Mouse (Mus musculus) lung, adult 2 months (tissue): ENCODE results near the gene Cilp2. TPM values are rescaled to one million over a fixed set of nuclear protein-coding genes. Genes with fewer than 3 reads are reported as not detected.

Experiments used
- DNase-seq: peaks from one replicate; pipeline ENCODE4 v3.0.0; 2022
- H3K4me1 ChIP-seq: fragments of 200-500 bp; 2 replicates; pipeline ENCODE4 v1.6.1; 2011; ENCODE audit warnings: low read length; ENCODE audit not compliant: control insufficient read depth, insufficient read depth
- H3K4me3 ChIP-seq: fragments of 200-500 bp; replicated peaks from 2 replicates; pipeline ENCODE3; 2011; ENCODE audit warnings: low read depth, mild to moderate bottlenecking, control low read depth, low read length; ENCODE audit errors: extremely low read depth
- CTCF ChIP-seq: fragments of 200-500 bp; IDR thresholded peaks from 2 replicates; pipeline ENCODE4 v1.5.1; 2011; ENCODE audit warnings: mild to moderate bottlenecking, low read length, control low read depth; ENCODE audit not compliant: insufficient read depth
- POLR2A ChIP-seq: fragments of 200-500 bp; IDR thresholded peaks from 2 replicates; pipeline ENCODE4 v1.6.1; 2011; ENCODE audit warnings: low read depth, mild to moderate bottlenecking, control low read depth, low read length, borderline replicate concordance; ENCODE audit errors: extremely low read depth
- WGBS: fragments of 180-500 bp; shearing (Covaris S2); methylation state at CpG from one replicate; pipeline ENCODE4 v1.1.7; 2018; 5-methylcytosine and 5-hydroxymethylcytosine counted together
- polyA plus RNA-seq: library from polyadenylated mRNA; depleted of rRNA; stranded (reverse); fragments of >200 nt; gene quantifications from 2 replicates; pipeline ENCODE4 v1.2.3, GENCODE M21; 2012; rRNA removed

The Cilp2 gene
- polyA plus RNA-seq, result 3.1 TPM in 2 replicates

DNA sequence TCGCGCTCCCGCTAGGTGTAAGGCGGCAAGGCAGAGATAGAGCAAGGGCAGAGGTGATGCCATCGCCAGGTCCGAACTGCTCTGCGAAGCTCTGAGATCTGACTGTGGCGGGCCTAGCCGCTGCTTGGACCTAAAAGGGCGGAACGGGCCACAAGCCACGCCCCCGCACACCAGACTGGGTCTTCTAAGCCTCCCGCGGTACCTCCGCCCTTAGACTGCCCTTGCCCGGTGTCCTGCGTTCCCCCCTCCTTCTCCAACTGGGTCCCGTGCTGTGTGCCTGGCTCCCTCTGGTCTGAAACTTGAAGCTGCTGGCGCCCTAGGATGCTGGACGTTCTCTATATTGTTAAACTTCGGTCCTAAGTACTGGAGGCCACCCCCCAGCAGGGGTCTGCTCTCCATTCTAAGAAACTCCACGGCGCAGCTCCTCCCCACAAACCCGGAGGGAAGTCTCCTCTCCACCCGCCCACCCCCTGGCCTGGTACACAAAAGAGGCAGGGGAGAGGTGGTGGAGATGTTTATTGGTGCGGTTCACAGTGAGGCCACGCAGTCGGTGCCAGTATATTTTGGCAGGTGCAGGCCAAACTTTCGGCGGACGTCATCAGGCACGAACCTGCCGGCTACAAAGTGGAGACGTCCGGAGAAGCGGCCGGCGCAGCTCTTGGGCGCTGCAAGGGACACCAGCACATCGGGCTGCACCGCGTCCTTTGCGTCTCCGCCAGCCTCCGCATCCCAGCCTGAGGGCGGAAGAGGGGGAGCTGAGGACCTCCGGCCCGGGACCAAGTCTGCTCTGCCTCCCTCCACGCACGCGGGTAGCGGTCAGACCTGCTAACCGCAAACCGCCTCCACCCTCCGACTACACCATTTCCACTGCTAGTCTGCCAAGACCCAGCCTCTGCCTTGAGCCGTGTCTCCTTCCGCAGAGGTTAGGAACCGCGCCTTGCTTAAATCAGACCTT lies at the start of gene Cilp2:
Gene Cilp2, minus strand, starts transcription at position 399 of the 955 bp plus-strand sequence.
- peak within 1 kb of the TSS; percentile 34 for H3K4me3 ChIP-seq
- TF ChIP-seq POLR2A, result no peak
- TF ChIP-seq CTCF, result no peak
- peak; percentile 19 for DNase-seq
- under 1% methylated on average over 56 of the region's 60 CpGs for WGBS
- H3K4me1 ChIP-seq, result peaks cover 17% of the 10 kb centered on the region

DNA sequence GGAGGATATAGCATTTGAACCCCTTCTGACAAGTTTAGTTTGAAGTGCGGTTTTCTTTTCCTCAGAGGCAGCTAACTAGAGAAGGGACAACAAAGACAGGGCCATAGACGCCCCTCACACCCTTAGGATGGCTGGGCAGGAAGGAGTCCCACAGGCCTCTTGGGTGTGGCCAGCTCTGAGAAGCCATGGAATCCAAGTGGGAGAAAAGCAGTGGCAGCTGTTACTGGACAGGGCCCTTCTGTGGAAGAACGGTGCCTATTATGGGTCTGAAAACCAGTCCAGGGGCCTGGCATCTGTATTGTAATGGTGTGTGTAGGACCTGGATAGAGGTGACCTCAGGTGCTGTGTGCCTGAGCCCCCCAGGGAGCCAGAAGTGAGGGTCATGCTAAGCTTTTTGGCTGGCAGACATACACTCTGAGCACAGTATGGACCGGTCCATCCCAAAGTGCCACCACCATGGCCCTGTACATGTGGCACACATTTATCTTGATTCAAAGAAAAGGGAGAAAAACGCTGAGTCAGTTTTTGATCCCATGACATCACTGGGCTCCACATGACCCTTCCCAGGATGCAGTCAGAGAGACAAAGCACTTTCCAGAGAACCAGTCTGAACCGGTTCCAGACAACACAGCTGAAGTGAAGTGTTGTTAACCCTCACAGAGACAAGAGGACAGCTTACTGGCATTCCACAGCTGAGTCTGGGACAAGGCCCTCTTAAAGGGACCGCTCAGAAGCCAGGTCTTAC lies 48.7 kb upstream of the Cilp2 start:
- H3K4me1 ChIP-seq, result peaks cover 45% of the 10 kb centered on the region
- no peak for TF ChIP-seq CTCF
- TF ChIP-seq POLR2A, result no peak
- WGBS, result 37% methylated on average over 7 of the region's 7 CpGs
- H3K4me3 ChIP-seq, result no peak overlapping the region
- DNase-seq, result peak; percentile 52

DNA sequence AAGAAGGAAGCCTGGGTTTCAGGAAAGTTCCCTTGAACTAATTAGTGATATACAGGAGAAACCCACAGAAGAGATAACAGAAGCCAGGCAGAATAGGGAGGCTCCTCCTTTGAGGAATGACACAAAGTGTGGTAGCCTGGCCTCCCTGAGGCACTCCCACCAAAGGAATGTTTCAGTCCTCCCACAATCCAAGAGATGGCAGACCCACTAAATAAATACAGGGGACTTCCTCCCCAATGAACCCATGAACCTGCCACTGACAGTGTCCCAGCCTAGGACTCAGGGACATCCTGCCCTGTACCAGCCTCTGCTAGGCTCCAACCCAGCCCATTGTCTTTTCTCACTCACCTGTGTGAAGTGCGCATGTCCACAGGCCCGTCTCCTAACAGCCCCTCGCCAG lies 47.9 kb upstream of the Cilp2 start:
- no peak for TF ChIP-seq POLR2A
- no peak for TF ChIP-seq CTCF
- DNase-seq, result no peak
- Histone ChIP-seq H3K4me3 (no peak overlapping the region), H3K4me1 (peaks cover 41% of the 10 kb centered on the region)
- 80% methylated on average over 3 of the region's 3 CpGs for WGBS

DNA sequence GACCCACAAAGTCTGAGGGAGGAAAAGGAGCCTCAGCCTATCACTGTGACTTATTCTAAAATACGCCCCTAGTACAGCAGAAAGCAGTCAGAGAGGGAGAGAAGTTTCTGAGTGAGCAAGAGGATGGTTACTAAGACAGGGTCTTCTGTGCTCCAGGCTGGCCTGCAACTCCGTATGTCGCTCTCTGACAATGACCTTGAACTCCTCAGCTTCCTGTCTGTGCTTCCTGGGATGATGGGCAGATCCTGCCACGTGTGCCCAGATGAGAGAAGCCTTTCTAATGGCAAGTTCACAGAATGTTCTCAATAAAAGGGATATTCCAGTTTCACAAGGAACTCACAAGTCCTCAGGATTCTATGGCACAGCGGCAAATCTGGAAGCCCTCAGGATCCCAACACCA lies 47.1 kb upstream of the Cilp2 start:
- Histone ChIP-seq H3K4me1 (peaks cover 32% of the 10 kb centered on the region), H3K4me3 (no peak overlapping the region)
- WGBS, result 63% methylated on average over 5 of the region's 5 CpGs
- TF ChIP-seq POLR2A, result no peak
- DNase-seq, result no peak

DNA sequence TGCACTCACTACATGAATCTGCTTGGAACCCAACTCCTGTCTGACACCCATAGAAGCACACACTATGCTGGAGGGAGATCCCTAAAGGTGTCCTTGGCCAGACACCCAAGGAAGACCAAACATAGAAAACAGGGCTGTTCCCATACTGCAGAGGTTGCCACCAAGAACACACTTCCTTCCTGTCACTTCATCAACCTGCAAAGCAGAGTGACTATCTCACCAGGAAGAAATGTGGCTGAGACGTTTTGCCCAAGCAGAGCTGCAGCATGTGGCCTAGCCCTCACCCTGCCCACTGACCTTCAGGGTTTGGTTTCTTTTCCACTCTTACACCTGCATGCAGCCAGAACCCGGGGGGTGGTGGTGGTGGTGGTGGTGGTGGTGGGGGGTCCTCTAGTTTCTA lies 46.3 kb upstream of the Cilp2 start:
- 50% methylated on average over 2 of the region's 2 CpGs for WGBS
- peaks cover 28% of the 10 kb centered on the region for H3K4me1 ChIP-seq
- H3K4me3 ChIP-seq, result no peak overlapping the region
- TF ChIP-seq POLR2A (no peak), CTCF (no peak)
- DNase-seq, result no peak

DNA sequence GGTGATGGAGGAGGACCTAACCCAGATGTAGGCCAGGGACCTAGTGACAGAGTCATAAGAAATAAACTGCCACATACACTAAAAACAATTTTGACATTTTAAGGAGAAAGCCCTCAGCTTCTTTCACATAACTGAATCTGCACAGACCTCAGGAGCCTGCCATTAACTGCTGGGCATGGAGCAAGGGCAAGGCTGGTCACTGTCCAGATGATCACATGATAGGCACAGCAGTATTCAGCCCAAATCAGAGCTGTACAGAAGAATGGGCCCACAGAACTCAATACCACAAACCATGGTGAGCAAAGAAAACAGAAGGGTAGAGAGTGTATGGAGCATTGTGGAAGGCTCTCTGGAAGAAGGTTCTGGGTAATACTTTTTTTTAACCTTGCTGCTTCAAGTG lies 39.4 kb upstream of the Cilp2 start:
- Histone ChIP-seq H3K4me1 (no peaks in the 10 kb centered on the region; the same call in 1 of the 2 replicates), H3K4me3 (no peak overlapping the region)
- TF ChIP-seq CTCF (no peak), POLR2A (no peak)
- DNase-seq, result no peak

DNA sequence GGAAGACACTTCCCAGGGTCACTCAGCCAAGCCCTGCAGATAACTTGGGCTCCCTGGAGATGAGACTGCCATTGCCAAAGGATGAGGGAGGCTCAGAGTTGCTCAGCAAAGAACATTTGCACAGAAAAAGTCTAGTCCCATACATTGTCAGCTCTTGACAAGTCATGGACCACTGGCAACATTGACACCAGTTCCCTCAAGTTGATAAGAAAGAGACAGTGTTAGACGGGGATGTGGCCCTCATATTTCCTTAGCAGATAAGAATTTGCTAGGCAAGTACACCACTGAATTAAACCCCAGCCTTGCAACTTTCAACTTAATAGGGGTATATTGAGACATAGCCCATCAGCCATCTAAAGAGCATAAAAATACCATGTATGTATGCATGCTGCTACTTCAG lies 36.5 kb upstream of the Cilp2 start:
- Histone ChIP-seq H3K4me3 (no peak overlapping the region), H3K4me1 (peaks cover 16% of the 10 kb centered on the region)
- no peak for DNase-seq
- no peak for TF ChIP-seq POLR2A
- 75% methylated on average over 1 of the region's 1 CpGs for WGBS

DNA sequence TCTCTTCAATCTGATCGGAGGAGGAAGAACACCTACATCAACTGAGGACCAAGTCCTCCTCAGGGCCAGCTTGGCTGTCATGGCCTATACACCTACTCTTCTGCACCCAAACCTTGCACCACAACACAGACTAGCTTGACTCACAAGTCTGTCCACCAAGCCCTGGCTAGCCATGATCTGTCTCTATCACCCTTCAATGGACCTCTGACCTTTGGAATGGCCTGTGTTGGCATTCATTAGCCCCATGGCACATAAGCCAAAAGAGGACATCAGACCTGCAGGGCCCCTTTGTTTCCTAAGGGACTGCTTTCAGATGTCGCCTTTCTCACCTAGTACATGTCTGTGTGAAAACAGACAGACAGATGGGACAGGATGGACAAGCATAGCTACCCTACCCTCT lies 33.7 kb upstream of the Cilp2 start:
- H3K4me1 ChIP-seq, result peaks cover 16% of the 10 kb centered on the region
- TF ChIP-seq POLR2A (no peak), CTCF (no peak)
- DNase-seq, result no peak
- no peak overlapping the region for H3K4me3 ChIP-seq
- WGBS, result 59% methylated on average over 2 of the region's 2 CpGs

DNA sequence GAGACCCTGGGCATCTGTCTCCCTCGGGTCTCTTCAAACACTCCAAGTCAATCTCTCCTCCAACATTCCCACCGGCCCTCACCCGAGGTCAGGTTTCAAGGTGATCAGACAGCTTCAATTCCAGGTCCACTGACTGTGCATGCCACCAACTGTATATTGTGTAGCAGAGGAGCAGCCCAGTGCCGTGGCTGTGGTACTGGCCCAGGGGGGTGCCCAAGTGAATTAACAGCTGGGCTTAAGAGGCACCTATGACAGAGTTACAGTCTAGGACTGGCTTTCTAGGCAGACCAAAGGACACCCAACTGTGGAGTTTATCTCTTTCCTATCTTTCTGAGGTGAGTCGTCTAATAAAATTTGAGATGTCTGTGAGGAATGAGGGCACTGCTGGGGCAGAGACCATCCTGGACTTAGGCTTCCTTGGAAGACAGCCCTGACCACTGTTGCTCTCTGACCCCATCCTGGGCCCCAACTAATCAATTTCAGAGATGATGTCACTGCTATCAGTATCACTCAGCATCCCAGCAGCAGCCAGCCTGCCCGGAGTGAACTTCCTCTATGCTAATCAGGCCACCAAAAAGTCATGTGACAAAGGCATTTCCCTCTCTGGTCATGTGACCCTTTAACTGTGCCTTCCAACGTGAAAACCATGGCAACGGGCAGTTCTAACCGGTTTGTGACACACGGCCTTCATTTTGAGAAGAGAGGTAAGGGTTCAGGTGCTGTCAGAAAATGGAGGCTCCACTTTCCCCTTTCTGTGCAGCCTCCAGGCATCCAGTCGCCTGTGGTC lies 32.6 kb upstream of the Cilp2 start:
- H3K4me1 ChIP-seq, result peaks cover 16% of the 10 kb centered on the region
- H3K4me3 ChIP-seq, result no peak overlapping the region
- no peak for TF ChIP-seq CTCF
- DNase-seq, result peak; percentile 41
- WGBS, result 28% methylated on average over 11 of the region's 11 CpGs

DNA sequence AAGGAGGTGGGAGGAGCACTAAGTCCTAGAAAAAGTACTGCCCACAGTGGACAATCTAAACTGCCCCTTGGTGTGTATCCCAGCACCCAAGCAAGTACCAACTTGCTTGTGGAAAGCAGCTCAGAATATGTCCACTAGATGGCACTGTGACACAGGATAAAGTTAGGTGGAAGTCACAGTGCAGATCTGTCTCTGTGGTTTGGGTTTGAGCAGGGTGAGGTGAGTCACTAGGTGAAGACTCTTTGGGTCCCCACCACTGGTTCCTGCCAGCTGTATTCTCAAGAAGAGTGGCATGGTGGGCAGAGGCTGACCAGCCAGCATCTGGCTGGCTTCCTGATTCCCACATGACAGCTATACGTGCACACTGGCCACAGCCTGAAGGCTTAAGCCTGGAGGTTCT lies 31.5 kb upstream of the Cilp2 start:
- peaks cover 16% of the 10 kb centered on the region for H3K4me1 ChIP-seq
- H3K4me3 ChIP-seq, result no peak overlapping the region
- no peak for TF ChIP-seq POLR2A
- TF ChIP-seq CTCF, result peak; percentile 40; the same call in 1 of the 2 replicates
- DNase-seq, result peak; percentile 68
- 25% methylated on average over 1 of the region's 1 CpGs for WGBS
